Mouse (Mus musculus): Measurements from ENCODE around the gene 1700025G04Rik. TPM values are rescaled to one million over a fixed set of nuclear protein-coding genes. Genes with fewer than 3 reads are reported as not detected.

The 1700025G04Rik gene
- polyA plus RNA-seq, 1 experiment: 17.4 TPM

DNA sequence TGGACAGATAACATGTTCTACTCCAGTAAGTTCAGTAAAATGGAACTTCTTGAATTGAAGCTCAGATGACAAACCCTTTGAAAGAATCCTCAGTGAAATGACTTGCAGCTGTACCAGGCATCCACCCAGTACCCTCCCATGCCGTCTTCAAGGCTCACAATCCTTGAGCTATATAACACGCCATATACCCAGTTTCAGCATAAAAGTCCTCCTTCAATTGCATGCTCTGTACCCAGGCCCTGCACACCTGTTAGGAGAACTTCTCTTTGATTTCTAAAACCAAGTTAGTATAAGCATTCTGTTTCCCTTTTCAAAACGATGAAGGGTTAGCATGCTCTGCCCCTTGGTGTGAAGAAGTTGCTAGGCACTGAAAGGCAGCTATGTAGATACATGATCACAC, 56.2 kb downstream of the 1700025G04Rik start:
- DNase-seq (ENCODE audit: low spot score): no peak

DNA sequence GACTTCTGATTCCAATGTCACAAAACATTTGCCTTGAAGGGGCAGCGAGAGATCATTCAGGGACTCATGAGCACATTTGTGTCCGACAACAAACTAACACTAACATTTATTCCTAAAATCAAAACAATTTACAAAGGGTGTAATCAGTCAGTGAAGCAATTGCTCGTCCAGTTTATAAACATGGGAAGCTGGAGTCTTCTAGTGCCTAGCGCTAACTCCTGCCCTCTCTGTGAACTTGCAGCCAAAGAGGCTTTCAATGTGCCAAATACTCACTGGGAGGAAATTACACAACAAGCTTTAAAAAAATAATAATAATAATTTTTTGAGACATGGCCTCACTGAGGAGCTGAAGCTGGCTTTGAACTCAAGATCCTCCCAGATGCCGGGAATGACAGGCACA, 57.8 kb downstream of the 1700025G04Rik start:
- no peak for DNase-seq (ENCODE audit: low spot score)

DNA sequence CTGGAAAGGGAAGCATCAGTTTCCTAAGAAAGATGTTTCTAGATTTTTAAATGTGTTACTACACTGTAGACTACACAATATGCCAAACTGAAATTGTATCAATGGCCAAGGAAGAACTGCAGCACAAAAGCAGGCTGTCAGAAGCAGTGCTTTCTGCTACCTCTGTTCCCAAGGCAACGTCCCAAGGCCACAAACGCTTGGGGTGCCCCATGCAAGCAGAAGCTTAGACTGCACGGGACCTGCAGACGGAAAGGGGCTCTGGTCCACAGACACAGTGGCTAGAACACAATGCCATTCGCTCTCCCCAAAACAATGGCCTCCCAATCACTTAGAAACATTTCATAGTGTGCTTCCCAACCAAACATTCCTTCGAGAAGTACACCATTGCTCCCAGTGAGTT, 59.4 kb downstream of the 1700025G04Rik start:
- DNase-seq (ENCODE audit: low spot score): no peak

DNA sequence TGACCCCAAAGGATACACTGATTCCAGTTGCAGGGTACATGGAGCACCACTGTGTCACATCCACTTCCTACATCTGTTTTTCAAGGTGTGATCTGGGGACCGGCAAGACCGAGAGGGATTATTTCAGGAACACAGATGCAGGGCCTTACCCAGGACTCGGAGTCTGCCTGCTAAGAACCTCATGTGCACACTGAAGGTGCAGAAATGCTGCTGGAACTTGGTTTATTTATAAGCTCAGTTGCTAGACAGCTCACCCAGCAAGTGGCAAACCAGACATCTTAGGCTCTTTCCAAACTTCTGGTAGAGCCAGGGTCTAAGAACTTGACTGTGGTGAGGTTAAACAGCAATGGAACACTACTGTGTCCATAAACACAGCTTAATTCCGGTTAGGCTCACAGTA, 61.2 kb downstream of the 1700025G04Rik start:
- no peak for DNase-seq (ENCODE audit: low spot score)

DNA sequence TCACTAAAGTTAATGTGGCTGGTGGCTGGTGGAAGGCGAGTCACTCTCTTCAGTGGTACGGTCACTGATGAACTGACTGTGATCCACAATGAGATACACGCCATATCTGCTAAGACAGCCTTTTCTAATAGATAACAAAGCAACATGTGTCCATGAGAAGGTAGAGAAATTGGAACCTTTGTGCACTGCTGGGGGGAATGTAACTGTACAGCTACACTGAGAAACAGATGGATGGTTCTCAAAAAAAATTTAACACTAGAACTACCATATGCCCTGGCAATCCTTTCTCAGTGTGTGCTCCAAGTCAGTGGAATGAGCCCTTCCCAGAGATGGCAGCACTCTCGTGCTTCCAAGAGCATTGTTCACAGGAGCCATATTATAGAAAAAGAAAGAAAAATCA, 63.2 kb downstream of the 1700025G04Rik start:
- no peak for DNase-seq (ENCODE audit: low spot score)

DNA sequence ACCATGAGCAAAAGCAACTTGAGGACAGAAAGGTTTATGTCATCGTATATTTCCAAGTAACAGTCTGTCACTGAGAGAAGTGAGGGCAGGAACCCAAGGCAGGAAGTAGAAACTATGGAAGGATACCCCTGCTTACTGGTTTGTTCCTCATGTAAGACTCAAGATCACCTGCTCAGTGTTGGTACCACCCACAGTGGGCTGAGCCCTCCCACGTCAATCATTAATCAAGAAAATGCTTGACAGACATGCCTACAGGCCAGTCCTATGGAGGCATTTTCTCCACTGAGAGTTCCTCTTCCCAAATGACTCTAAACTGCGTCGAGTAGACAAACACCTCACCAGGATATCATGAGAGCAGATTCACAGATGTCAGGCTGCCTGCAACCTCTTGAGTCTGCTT, 64.6 kb downstream of the 1700025G04Rik start:
- no peak for DNase-seq (ENCODE audit: low spot score)

DNA sequence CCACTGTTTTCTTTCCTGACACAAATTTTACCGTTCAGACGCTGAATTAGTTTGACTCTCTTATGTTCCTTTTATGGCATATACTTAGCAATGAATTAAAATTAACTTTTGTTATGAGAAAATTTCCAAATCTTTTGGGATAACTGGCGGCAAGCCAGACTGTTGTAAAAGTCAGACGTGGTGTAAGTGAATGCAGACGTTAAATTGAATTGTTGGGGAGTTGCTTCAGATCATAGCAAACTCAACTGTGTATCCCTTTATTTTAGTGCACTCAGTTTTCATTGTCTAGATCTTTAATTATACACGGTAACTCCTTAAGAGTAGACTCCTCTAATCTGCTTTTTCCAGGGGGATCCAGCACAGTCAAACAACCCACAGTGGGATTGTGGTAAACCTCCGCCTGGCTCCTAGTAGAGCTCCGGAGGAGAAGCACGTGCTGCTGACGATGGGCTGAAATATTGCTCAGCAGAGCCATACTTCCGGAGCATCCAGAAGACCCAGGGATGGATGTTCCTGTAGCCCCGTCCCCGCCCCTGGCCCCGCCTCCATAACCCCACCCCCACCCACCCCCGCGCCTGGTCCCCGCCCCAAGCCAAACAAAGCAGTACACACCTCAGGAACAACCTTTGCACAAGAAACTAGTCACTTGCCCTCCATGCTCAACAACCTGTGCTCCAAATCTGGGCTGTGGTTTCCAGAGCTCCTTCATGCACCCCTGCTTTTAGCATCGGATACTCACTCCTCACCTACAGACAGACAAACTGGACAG, 65.7 kb downstream of the 1700025G04Rik start:
- no peak for DNase-seq (ENCODE audit: low spot score)

DNA sequence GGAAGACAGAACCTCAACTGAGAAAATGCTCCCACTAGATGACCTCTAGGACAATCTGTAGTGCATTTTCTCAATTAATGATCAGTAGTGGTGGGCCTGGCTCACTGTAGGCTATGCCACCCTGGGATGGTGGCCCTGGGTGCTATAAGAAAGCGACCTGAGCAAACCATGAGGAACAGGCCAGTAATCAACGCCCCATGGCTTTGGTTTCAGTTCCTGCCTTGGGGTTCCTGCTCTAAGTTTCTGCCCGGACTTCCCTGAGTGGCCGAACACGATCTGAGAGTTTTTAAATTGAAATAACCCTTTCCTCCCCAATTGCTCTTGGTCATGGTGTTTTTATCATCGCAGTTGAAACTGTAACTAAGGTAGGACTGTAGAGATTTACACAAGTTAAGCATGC, 69.1 kb downstream of the 1700025G04Rik start:
- no peak for DNase-seq (ENCODE audit: low spot score)

DNA sequence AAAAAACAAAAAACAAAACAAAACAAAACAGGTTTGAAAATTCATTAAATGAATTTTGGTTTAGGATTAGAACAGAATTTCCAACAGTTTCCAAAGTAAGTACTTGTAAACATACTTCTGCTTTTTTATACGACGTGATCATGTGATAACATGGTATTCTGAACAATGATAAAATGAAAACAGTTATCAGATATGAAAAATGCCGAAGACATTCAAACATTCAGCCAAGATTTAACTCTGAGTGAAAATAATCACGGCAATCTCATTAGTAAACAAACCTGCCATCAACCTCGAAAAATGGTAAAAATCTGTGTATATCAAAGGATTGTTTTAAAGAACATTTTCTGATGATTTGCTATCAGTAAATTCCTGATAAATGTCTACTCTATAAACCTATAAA, 69.9 kb downstream of the 1700025G04Rik start:
- no peak for DNase-seq (ENCODE audit: low spot score)

DNA sequence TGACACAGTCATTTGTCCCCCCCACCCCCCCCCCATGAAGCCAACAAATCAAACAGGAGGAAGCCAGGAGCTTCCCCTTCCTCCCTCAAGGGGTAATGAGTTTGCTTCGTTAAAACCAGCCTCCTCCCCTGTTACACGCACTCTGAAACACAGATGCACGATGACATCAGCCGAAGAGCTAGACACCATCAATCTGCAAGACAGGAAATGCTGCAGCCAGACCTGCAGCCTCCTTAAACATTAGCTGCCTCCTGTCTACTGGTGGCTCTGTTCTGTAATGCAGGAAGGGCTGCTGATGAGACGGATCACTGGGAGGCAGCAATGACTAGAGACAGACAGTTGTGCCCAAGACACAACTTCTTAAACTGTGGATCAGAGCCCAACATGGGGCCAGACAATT, 70.7 kb downstream of the 1700025G04Rik start:
- no peak for DNase-seq (ENCODE audit: low spot score)

DNA sequence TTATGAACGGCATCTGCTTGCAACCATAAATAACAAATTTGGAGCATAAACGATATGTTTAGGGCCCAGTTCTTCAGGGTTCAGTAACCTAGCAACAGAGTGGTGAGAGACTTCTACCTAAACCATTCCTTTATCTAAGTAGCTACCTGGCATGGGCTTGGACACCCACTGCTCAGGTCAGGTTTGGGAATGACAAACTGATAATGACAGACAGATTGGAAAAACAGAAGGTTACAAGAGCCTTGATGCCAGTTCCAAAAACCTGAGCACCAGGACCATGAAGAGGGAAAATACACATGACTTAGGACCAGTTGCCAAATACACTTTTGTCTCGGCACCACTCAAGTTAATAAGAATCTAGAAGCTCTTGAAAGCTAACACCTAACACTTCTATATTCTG, 71.6 kb downstream of the 1700025G04Rik start:
- DNase-seq (ENCODE audit: low spot score): no peak

DNA sequence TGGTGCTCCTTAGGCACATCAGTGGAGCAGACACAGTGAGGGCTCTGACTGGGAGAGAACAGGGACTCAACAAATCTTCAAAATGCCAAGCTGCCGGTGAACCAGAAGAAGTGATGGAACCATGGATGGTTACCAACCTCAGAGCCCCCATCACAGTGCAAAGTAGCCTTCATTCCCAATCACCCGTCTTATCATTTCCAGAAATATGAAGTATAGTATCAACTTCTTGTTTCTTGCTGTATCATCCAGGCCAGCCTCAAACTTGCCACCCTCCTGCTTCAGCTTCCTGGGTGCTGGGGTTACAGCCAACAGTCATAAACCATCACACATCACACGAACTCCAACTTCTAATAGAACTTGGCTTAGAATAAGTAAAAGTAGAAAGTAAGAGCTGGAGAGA, 73.3 kb downstream of the 1700025G04Rik start:
- no peak for DNase-seq (ENCODE audit: low spot score)

DNA sequence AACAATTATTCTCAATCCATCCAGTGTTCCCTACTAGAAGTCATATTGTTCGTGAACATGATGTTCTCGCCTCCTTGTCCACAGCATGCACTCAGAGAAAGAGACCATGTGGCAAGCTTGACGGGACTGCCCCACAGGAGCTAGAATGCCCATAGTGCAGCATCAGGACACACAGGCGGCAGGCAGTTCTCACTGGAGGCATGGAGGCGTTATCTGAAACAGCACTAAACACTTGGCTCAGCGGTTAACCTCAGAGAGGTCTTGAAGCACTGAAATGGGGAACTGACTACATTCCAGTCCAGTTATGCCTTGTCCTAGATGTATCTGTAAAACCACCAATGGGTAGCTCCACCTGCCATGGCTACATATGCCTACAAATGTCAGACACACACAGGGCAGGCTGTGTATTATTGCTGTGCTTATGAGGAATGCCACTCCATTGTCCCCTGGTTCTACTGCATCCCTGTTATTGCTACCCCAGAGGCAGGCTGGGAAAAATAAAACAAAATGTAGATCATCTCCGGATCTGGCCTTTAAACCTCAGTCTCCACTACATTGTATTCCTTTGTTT, 74.3 kb downstream of the 1700025G04Rik start:
- DNase-seq (ENCODE audit: low spot score): no peak

DNA sequence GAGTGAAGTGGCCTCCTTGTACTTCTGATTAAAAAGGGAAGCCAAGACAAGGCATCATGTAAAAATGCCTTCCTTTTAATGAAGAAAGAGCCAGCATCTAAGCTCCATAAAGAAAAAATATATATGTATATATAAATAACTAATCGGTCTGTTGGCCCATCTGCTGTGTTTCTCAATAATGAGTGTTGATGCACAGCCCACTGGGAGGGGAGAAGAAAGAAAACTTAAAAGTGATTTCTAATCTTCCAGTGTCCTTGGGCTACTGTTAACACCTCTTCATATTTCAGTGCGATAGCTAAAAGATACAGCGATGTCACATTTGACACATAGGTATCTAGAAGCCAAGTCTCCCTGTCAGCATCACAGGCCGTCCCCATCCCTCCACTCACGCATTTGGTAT, 78.2 kb downstream of the 1700025G04Rik start:
- no peak for DNase-seq (ENCODE audit: low spot score)

DNA sequence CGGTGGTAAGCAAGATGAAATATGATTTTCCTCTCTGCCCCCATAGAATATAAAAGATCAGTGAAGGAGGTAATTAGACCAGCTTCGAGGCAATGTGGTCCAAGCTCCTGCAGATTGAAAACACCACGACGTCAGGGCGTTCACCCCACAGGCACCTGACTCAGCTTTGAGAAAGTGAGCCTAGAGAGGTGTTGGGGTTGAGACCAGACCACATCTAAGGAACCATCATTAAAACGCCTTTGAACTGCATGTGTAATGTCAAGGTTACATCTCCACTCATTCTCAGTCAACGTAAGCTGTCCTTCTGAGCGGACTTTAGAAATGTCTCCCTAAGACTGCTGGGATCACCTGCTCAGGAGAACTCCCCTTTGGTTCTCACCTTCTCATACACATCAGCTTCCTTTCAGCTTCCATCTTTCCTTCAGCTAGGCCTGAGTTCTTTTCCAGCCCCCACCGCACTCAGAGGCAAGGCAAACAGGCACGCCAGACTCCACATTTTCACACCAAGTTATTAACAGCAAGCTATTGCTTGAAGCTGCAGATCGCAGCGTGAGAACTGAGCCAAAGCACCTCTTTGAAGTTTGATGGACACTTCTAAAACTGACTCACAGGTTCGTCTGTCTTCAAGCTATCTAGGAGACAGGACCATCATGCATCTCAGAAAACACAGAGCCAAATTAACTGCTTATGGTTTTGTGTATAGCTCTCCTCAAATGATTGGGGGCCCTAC, 79.5 kb downstream of the 1700025G04Rik start:
- no peak for DNase-seq (ENCODE audit: low spot score)

DNA sequence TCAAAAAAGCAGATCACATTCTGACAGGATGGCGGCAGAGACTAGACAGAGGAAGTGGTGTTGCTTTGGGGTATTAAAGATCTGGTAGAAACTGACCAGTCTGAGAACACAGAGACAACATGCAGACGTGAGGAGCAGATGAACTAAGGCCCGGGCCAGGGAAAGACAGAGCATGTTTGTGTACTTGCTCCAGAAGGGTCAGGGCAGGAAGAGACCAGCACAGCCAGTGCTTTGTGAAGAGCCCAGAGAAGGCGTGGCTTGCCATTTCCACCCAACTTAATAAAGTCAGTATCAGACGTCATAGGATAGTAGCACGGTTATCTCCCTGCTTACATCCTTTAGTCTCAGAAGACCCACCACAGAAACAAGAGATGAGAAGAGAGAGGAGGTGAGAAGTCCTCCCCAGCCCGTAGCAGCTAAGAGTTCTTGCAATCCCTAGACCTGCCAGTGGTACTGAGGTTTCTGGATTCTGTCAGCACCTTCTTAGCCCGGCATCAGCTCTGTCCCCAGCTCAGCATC, 81.4 kb downstream of the 1700025G04Rik start:
- no peak for DNase-seq (ENCODE audit: low spot score)

DNA sequence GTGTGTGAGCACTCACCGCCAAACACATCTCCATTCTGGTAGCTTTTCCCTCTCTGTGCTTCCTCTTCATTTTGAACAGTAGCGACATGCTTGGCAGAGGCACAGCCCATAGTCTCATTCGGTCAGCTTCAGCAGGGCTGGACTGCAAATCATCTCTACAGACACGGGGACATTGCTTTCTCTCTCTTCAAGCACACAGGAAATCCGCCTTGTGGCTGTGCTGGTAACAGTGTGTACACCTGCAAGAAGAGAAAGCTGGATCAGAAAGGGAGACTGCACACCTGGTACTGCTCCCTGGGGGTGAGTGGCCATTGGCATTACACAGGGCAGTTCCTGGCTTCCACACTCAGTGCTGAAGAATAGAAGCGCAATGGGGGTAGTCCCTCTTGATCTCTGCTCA, 83.4 kb downstream of the 1700025G04Rik start:
- no peak for DNase-seq (ENCODE audit: low spot score)

DNA sequence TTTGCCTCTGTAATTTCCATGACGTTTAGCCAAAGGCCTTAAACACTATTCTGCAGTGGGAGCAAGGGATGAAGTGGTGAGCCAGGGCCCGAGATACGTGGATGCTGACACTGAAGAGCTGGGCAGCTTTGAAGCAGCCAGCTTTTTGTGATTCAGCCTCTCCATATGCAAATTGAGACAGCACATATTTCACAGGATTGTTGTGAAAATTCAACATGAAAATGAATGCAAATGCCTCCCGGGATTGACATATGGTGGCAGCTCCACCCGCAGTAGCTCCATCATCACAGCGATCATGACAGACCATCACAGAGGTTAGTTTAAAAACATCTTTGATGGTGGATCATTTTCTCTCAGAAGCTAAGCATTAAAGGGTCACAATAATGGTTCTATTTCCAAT, 85.4 kb downstream of the 1700025G04Rik start:
- DNase-seq (ENCODE audit: low spot score): no peak

DNA sequence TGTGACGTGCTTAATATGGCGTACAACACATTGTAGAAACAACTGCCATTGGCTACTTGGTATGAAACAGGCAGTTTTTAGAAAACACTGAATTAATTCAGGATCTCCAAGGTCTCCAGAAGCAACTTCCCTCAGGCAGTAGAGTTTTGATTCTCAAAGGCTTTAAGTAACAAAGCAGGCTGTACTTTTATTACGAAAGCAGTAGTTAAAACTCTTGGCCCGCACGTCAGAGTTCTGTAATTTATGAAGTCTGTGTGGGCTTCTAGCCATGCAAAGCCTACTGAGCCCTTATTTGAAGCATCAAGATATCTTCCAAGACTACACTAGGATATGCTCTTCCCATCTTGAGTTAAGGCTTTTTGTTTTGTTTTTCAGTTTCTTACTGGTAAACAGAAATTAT, 89.5 kb downstream of the 1700025G04Rik start:
- DNase-seq (ENCODE audit: low spot score): no peak

DNA sequence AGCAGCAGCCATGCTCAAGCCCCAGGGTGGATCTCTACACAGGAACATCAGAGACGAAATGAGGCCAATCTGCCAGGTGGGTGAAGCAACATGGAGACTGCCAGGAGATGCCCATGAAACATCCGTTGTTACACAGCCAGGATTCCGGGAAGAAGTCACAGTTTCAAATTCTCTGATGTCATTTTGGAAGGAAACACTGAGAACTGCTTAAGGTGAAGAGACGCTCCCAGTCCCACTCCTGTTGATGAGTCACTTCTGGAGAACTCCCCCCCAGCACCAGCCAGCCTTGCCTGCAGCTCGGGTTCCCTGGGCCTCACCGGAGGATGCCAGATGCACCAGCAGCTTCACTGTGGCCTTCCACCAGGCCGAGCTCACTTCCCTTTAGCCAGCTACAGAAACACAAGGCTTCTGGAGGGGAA, 90.5 kb downstream of the 1700025G04Rik start:
- DNase-seq (ENCODE audit: low spot score): no peak

DNA sequence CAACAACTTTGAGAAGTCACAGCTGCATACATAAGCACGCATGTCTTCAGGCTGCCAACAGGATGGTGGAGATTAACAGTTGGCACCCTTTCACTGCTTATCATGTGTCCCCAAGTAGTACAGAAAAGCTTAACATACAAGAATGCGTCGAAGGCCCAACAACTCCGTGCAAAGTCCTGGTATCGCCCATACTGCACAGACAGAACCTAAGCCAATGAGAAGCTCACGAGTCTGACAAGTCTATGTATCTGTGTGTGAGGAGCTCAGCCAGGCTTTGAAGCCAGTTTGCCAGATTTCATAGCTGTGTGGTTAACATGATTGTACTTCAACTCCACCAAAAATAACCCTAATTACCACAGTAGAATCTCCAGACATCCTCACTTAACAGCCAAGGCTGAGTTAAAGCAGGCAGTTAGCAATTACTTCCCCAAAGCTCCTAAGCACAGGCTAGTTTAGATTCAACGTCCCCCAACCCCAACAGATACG, 91.2 kb downstream of the 1700025G04Rik start:
- DNase-seq (ENCODE audit: low spot score): no peak

DNA sequence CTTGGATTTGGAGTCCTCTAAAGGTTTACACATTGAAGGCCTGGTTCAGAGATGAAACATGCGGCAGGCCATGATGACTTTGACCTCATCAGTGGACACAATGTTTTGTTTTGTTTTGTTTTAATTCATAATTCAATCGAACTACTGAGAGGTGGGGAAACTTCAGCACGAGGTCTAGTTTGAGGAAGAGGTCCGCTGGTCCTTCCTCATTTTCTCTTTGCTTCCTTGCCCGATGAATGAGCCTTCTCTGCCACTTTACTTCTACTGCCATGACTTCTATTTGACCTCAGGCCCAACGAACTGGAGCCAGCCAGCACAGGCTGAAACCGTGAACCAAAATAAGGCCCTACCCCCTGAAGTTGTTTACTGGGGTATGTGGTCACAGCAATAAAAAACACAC, 92.3 kb downstream of the 1700025G04Rik start:
- no peak for DNase-seq (ENCODE audit: low spot score)
